Mouse (Mus musculus) left cerebral cortex, adult 2 months (tissue): ENCODE measurements around the gene Rcc1l. TPM values are rescaled to one million over a fixed set of nuclear protein-coding genes. Genes with fewer than 3 reads are reported as not detected.
A peak's percentile ranks its signal among the peaks of the same experiment; 100 is the strongest.

Experiments used
- DNase-seq, 2 experiments: peaks; one replicate each; pipeline ENCODE4 v3.0.0; 2021 to 2022; ENCODE audit warnings: low spot score in 2 of 2, mixed read lengths in 1 of 2; ENCODE audit errors: extremely low spot score in 1 of 2
- H3K27ac ChIP-seq: fragments of 200-600 bp; 2 replicates; pipeline ENCODE4 v1.8.1; 2022
- H3K4me3 ChIP-seq: fragments of 200-600 bp; 2 replicates; pipeline ENCODE4 v1.8.1; 2022
- CTCF ChIP-seq: fragments of 200-600 bp; IDR thresholded peaks from 2 replicates; pipeline ENCODE4 v1.8.1; 2022; ENCODE audit warnings: antibody characterized with exemption, mild to moderate bottlenecking, moderate library complexity
- intact Hi-C: fragments of 180-260 bp; cut with DNase I; formaldehyde crosslinking; loops from one replicate; pipeline ENCODE4 v1.15.1; 2025
- long read RNA-seq, 2 experiments: library from polyadenylated mRNA; stranded (forward); transcript quantifications; one replicate each; pipeline ENCODE4 v2.0.0; 2021; ENCODE audit warnings: borderline mapping rate in 2 of 2
- total RNA-seq, 2 experiments: library from RNA; stranded (reverse); gene quantifications; 2 replicates each; pipeline ENCODE4 v1.2.3; 2021

Gene Rcc1l
- total RNA-seq, result 10 to 100 TPM; 15.4 to 19.2 TPM
- long read RNA-seq, experiment 1, transcript Rcc1l-201 (11 exons, 2,321 nt), result major isoform, 22 of 28 reads
- long read RNA-seq, experiment 1, partial matches to known transcripts, result 1 of 28 reads
- long read RNA-seq, experiment 1, other reads (novel, unspliced or antisense), result 5 of 28 reads
- long read RNA-seq, experiment 2, transcript Rcc1l-201 (11 exons, 2,321 nt), result major isoform, 6 of 19 reads
- long read RNA-seq, experiment 2, partial matches to known transcripts, result 0 of 19 reads
- long read RNA-seq, experiment 2, other reads (novel, unspliced or antisense), result 13 of 19 reads

DNA sequence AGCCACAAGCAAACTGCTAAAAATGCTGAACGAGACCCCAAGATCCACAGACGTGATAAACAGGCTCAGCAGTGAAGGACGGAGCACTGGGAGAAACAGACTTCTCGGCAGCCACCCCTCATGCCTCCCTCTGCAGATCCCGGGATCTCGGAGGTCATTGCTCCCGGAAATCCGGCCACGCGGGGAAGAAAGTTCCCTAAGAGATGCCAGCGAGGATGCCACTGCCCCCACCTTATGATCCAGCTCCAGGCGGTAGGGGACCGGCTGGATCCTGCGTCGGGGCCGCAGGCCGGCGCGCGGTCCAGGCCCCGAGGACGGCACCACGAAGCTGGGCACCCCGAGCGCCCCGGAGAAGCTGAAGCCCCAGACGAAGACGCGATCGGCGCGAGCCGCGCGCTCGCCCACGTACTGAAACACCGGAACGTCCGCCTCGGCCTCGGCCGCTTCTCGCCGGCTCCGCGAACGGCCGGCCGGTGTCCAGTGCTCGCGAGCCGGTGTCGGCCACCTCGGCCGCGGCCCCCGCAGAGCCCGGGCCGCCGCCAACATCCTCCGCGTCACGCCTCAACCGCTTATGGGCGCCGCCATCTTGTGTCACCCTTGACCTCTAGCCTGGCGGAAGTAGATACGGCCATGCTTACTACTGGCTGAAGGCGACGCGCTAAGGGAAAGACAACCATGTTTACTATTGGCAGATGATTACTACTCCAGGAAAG lies at the start of gene Rcc1l:
TSS of gene Rcc1l (minus strand) at position 606 of the 713 bp plus-strand sequence.
- H3K4me3 ChIP-seq, result peak within 1 kb of the TSS; percentile 85
- peak; percentile 83 to 85 for DNase-seq
- H3K27ac ChIP-seq, result peak within 1 kb of the TSS; percentile 89
- intact Hi-C loops, result no loop called here
- TF ChIP-seq CTCF, result no peak

DNA sequence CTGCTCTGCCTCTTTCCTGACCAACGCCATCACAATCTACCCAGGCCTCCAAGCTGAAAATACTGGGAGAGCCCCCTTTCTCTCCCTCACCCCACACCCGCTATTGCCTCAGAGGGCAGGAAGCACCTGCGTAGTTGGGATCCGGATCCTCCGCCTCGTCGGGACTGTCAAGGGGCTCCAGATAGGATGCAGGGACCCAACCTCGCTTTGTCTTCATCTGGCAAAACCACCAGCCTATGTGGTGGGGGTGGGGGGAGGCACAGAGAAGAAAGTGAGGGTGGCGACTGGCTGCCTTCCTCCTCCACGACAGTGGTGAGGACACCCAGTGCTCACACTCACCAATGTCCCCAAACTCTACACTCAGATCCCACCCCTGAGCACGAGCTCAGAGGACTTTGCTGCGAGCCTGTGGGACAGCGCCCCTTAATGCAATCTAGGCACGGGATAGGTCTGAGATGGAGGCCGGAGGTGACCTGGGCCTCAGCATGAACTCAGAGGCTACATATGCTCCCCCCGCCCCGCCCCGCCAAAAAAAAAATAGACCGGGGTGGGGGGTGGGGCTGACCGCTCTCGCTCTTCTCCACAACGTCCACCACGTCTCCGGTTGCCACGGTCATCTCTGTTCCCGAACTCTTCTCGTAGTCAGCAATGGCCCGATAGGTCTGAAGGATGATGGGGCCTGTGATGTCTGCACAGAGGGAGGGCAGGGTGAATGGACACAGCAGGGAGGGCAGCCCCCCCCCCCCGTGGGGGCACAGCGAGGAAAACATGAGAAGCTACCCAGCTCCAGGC lies 48.7 kb upstream of the Rcc1l start:
- intact Hi-C loops, result loop anchor here (5.0 kb wide), 1 partner anchor 33 kb away; no protein-coding TSS in a partner anchor
- DNase-seq, result no peak
- H3K4me3 ChIP-seq, result no peak overlapping the region
- H3K27ac ChIP-seq, result no peak overlapping the region
- no peak for TF ChIP-seq CTCF

DNA sequence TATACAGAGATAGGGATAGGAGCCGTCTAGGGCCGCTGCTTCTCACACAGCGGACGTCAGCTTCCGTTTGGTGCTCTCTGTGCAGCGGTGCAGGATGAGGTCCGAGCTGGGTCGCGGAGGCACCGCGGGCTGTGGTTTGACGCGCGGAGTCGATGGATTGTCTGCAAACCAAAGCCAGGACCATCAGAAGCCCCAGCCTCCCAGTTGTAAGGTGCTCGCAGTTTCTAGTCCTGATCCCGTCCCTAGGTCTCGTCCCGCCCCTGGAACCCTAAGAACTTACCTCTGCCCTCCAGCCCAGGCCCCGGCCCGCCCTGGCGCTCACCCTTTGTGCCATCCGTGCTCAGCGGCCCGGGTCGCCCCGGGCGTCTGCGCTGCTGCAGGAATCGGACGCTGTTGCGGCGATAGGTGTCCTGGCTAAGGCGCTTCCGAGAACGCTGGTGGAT lies 45.2 kb upstream of the Rcc1l start:
- Histone ChIP-seq H3K27ac (no peak overlapping the region), H3K4me3 (no peak overlapping the region)
- no peak for TF ChIP-seq CTCF
- intact Hi-C loops, result no loop called here
- no peak for DNase-seq

DNA sequence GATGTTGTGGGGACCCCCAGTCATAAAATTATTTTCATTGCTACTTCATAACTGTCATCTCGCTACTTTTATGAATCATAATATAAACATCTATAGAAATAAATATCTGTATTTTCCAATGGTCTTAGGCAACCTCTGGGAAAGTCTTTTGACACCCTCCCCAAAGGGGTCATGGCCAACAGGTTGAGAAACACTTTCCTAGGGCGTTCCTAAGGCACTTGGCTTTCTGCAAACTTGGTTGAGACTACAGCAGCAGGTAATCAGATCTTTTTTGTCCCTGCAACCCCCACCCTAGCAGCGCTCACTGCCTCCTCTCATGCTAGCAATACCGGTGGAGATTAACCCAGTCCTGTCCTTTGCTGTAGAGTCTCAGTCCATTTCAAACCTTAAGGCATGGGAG lies 44.7 kb upstream of the Rcc1l start:
- no peak for TF ChIP-seq CTCF
- Histone ChIP-seq H3K4me3 (no peak overlapping the region), H3K27ac (no peak overlapping the region)
- intact Hi-C loops, result no loop called here
- no peak for DNase-seq

DNA sequence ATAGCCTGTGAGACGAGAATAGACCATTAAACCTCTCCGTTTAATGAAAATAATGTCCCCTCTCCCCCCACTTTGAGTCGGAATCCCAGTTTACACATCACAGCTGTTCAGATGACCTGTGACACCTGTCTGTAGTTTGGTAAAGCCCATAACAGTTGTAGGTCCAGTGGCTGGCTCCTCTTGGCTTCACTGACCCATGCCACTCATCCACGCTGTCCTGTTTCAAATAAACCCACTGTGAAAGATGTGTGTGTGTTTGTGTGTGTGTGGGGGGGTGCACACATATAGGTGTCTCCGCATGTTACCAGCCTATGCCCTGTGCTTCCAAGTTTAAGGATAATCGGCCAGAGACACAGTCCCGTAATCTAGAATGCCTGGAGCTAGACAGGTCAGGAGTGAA lies 41.3 kb upstream of the Rcc1l start:
- Histone ChIP-seq H3K4me3 (no peak overlapping the region), H3K27ac (no peak overlapping the region)
- intact Hi-C loops, result no loop called here
- TF ChIP-seq CTCF, result no peak
- no peak for DNase-seq

DNA sequence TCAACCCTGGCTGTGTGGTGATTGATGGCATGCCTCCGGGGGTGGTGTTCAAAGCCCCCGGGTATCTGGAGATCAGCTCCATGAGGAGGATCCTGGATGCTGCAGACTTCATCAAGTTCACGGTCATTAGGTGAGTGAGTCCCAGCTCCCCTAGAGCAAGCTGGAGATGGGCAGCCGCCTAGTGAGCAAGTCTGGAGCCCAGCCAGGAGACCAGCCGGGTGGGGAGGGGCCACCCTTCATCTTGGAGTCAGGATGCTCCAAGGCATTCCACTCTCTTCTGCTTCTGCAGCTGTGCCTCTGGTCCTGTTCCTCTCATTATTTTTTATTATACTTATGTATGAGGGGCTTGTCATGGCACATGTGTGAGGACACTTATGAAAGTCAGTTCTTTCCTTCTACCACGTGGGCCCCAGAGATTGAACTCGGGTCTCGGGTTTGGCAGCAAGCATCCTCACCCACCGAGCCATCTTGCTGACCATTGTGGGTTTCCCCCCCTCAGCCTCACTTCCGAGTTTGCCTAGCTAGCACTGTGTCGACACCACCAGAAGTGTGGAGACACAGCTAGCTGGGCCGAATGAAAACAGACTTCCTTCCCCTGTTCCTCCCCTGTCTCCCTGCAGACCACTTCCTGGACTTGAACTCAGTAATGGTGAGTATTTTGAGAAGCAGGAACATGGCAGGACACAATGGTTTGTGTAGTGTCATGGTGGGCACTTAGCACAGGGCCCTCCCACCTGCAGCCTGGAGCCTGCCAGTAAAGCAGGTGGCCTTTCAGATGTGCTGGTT lies 37.6 kb upstream of the Rcc1l start:
- H3K27ac ChIP-seq, result no peak overlapping the region
- no peak overlapping the region for H3K4me3 ChIP-seq
- no peak for DNase-seq
- TF ChIP-seq CTCF, result no peak
- intact Hi-C loops, result no loop called here

DNA sequence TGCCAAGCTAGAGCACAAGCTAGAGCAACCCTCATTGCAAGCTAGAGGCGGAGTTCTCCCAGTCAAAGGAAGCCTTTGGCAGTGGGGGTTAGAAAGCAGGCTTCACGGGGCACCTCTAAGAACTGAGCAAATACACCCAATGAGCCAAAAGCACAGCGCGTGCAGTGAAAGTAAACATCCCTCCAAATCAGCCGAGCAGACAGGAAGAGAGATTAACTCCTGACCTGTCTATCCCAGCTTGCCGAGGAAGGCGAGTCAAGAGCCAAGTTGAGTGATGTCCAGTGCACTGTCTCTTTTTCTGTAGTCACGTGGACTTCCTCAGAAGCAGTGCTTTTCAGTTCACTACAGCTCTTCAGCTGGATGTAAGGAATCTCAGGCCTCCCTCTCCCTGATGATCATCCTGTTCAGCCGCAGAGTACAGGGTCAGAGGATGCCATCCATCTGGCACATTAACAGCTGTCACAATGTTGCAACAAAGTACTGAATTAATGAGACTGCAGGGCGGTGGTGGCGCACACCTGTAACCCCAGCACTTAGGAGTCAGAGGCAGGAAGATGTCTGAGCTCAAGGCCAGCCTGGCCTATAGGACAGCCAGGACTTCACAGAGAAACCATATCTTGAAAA lies 33.5 kb upstream of the Rcc1l start:
- intact Hi-C loops, result no loop called here
- Histone ChIP-seq H3K27ac (no peak overlapping the region), H3K4me3 (no peak overlapping the region)
- DNase-seq, result no peak
- TF ChIP-seq CTCF, result no peak

DNA sequence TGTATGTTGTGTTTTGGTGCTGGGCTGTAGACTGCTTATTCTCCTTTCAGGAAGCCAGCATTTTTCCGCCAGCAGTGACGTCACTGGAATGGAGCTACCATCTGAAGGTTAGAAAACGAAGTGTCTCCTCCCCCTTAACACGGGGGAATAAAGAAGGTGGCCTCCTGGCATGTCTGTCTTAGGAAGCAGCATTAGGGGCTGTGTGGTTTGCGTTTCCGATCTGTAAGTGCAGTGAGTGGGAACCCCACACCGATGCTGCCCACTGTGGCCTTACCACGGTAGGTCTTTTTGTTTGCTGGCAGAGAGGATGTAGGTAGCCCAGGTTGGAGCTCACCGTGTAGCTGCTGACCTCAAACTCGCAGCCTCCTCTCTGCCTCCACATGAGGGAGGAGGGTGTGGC lies 30.1 kb upstream of the Rcc1l start:
- intact Hi-C loops, result no loop called here
- no peak for TF ChIP-seq CTCF

DNA sequence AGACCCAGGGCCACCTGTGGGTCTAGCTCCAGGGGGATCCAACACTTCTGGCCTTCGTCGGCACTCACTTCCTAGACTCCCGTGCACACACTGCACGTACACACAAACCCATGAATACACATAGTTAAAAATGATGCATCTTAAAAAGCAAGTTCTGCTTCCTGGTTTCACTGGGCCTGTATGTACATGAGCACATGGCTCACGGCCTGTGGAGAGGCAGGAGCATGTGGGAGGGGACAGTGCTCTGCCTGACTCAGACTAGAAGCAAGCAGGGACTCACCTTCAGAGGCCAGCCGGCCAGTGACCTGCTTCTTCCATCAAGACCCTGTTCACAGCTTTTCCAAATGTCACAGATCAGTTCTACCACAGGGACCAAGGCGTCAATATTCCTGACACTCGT lies 17.1 kb upstream of the Rcc1l start:
- H3K4me3 ChIP-seq, result no peak overlapping the region
- intact Hi-C loops, result loop anchor here (5.0 kb wide), 1 partner anchor 34 kb away; the partner anchor contains the start of gene Ncf1
- no peak for TF ChIP-seq CTCF

More for the DNA sequence above, 30.1 kb upstream of the Rcc1l start:
- Histone ChIP-seq H3K27ac (no peak overlapping the region), H3K4me3 (no peak overlapping the region)
- no peak for DNase-seq

DNA sequence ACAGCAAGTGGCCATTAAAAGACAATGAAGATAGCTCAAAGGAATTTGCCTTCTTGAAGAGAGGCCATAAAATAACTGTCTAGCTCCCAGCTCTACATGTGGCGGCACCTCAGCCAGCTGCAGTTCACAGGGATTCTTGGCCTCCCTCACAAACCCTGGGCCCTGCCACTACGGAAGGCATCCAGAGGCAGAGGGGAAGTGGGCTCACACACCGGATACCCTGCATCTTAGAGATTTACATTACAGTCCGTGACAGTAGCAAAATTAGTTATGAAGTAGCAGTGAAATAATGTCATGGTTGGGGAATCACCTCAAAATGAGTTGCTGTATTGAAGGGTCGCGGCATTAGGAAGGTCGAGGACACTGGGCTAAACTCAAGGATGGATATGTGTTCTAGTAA lies 12.0 kb upstream of the Rcc1l start:
- intact Hi-C loops, result no loop called here

More for the DNA sequence above, 17.1 kb upstream of the Rcc1l start:
- no peak for DNase-seq
- H3K27ac ChIP-seq, result no peak overlapping the region

More for the DNA sequence above, 12.0 kb upstream of the Rcc1l start:
- Histone ChIP-seq H3K4me3 (no peak overlapping the region), H3K27ac (no peak overlapping the region)
- no peak for DNase-seq
- no peak for TF ChIP-seq CTCF
